30 mouse cellular contexts compared by ENCODE assay signal in the genomic region with DNA sequence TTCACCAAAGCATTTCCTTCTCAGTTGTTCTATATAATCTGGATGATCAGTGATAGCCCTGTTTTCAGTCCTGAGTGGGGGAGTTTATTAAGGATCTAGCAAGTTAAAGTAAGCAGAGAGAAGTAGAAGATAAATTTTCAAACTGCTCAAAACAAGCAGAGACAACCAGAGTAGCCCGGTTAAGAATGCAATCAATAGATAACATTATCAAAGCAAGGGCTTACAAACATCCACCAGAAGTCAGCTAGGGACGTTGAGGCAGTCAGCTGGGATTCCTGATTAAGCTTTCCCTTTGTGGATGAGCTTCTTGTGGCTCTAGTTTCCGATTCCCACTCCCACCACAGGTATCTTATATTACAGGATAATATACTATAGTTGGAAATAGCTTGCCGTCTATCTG.
DNase-seq lines count a peak whose midpoint lies in the region; ATAC-seq and TF ChIP-seq lines count a peak whose summit lies in the region.
"Had no signal": no experiment of that assay in that cellular context is flagged by ENCODE, and none has a peak within 500 bp of the region (broad histone marks: within the 10 kb centered on the region; RNA-seq: fewer than 3 reads in every experiment).

No protein-coding gene starts in this region.

- no peaks in the 10 kb centered on the region for H3K79me2 ChIP-seq in MEL (ENCODE audit: control insufficient read depth, insufficient read depth, low read length, poor library complexity)

- ATAC-seq in liver, embryonic 11.5 days (replicated peaks; ENCODE audit: low FRiP score) = peak; percentile 71
- ATAC-seq in liver, embryonic 14.5 days (ENCODE audit: insufficient read depth) = peak; percentile 70
- no peak for ATAC-seq in liver, postnatal 0 days
- no peak for ATAC-seq in midbrain, embryonic 15.5 days (replicated peaks)
- no peak for ATAC-seq in midbrain, embryonic 14.5 days (ENCODE audit: low FRiP score, low TSS enrichment)
- ATAC-seq: activated CD4-positive, CD25-positive, alpha-beta regulatory T cell, adult 4 months; forebrain, embryonic 15.5 days; hindbrain, postnatal 0 days had no signal

- TF ChIP-seq POLR2A in MEL (IDR thresholded peaks at IDR 0.05; ENCODE audit: control insufficient read depth in 1 of 2, insufficient read depth in 1 of 2, low read depth in 1 of 2, low read length in 2 of 2, poor library complexity in 1 of 2) = no peak

- TF ChIP-seq EP300 in MEL (IDR thresholded peaks at IDR 0.05; ENCODE audit: low read depth in 1 of 2, low read length in 2 of 2) = peak; percentile 22 to 59; a peak in 3 of 4 replicates
- TF ChIP-seq EP300 in liver, embryonic 14.5 days (IDR thresholded peaks at IDR 0.05; ENCODE audit: low read depth) = peak; percentile 90
- peak; percentile 79 for TF ChIP-seq EP300 in liver, postnatal 0 days (IDR thresholded peaks at IDR 0.05; ENCODE audit: low read depth)

- no peak overlapping the region for H3K9ac ChIP-seq in MEL (ENCODE audit: control insufficient read depth, low read depth, low read length, poor library complexity, severe bottlenecking)
- no peak overlapping the region for H3K9ac ChIP-seq in liver, embryonic 11.5 days (ENCODE audit: low read depth, low read length)
- H3K9ac ChIP-seq in liver, embryonic 14.5 days (replicated peaks) = no peak overlapping the region
- no peak overlapping the region for H3K9ac ChIP-seq in liver, postnatal 0 days (replicated peaks)
- no peak overlapping the region for H3K9ac ChIP-seq in midbrain, embryonic 15.5 days
- H3K9ac ChIP-seq in midbrain, embryonic 14.5 days (replicated peaks; ENCODE audit: low read length) = no peak overlapping the region
- H3K9ac ChIP-seq: embryonic facial prominence, embryonic 13.5 days; forebrain, embryonic 12.5 days; forebrain, embryonic 15.5 days; hindbrain, embryonic 14.5 days had no signal

- TF ChIP-seq RAD21 in MEL (IDR thresholded peaks at IDR 0.05; ENCODE audit: low read depth, low read length) = no peak

- DNase-seq in MEL (ENCODE audit: low read depth, low spot score) = no peak
- DNase-seq in liver, embryonic 11.5 days (ENCODE audit: low spot score) = no peak
- DNase-seq in liver, embryonic 14.5 days (ENCODE audit: low read depth in 3 of 3, low spot score in 3 of 3) = no peak
- no peak for DNase-seq in liver, postnatal 0 days
- no peak for DNase-seq in layer of hippocampus, adult 8-10 months (ENCODE audit: low spot score in 2 of 2)
- no peak for DNase-seq in midbrain, embryonic 14.5 days
- no peak for DNase-seq in spleen, postnatal 14 days (ENCODE audit: low spot score in 2 of 2)
- DNase-seq: adrenal gland, adult 8-10 months; adrenal gland, postnatal 25 days; B cell, adult 2 months; cerebellum, adult 11-12 months; cerebellum, adult 8-10 months; cerebellum, postnatal 10 days; cerebellum, postnatal 36 days; embryo, embryonic 11 days; gastrocnemius, postnatal 25 days; heart, adult 2 months; heart, postnatal 36 days had no signal

- no peaks in the 10 kb centered on the region for H3K9me3 ChIP-seq in MEL (replicated peaks; ENCODE audit: insufficient read depth, low read length)
- H3K9me3 ChIP-seq in liver, embryonic 11.5 days (ENCODE audit: control insufficient read depth, low read length) = no peaks in the 10 kb centered on the region
- no peaks in the 10 kb centered on the region for H3K9me3 ChIP-seq in liver, embryonic 14.5 days (ENCODE audit: control insufficient read depth, low read length)
- H3K9me3 ChIP-seq in liver, postnatal 0 days (ENCODE audit: low read length) = no peaks in the 10 kb centered on the region
- no peaks in the 10 kb centered on the region for H3K9me3 ChIP-seq in midbrain, embryonic 15.5 days
- no peaks in the 10 kb centered on the region for H3K9me3 ChIP-seq in midbrain, embryonic 14.5 days (ENCODE audit: control insufficient read depth, low read length)
- H3K9me3 ChIP-seq: embryonic facial prominence, embryonic 10.5 days; embryonic facial prominence, embryonic 13.5 days; forebrain, embryonic 12.5 days; forebrain, embryonic 15.5 days; G1E had no signal

- H3K4me3 ChIP-seq in MEL (ENCODE audit: control insufficient read depth in 1 of 2, insufficient read depth in 1 of 2, low read depth in 2 of 2, low read length in 2 of 2) = no peak overlapping the region
- no peak overlapping the region for H3K4me3 ChIP-seq in liver, embryonic 11.5 days (ENCODE audit: low read depth, low read length)
- no peak overlapping the region for H3K4me3 ChIP-seq in liver, embryonic 14.5 days (ENCODE audit: insufficient read depth in 1 of 2, low read depth in 2 of 2, low read length in 2 of 2)
- no peak overlapping the region for H3K4me3 ChIP-seq in liver, postnatal 0 days (ENCODE audit: low read depth, low read length)
- H3K4me3 ChIP-seq in midbrain, embryonic 15.5 days = no peak overlapping the region
- no peak overlapping the region for H3K4me3 ChIP-seq in midbrain, embryonic 14.5 days (replicated peaks; ENCODE audit: low read depth, low read length)
- H3K4me3 ChIP-seq: embryonic facial prominence, embryonic 10.5 days; embryonic facial prominence, embryonic 13.5 days; erythroblast, embryonic 14.5 days; forebrain, embryonic 12.5 days; forebrain, embryonic 15.5 days; heart, adult 2 months had no signal

- no peaks in the 10 kb centered on the region for H3K27me3 ChIP-seq in MEL (ENCODE audit: control insufficient read depth in 1 of 2, insufficient read depth in 2 of 2, low read length in 2 of 2)
- H3K27me3 ChIP-seq in liver, embryonic 11.5 days (replicated peaks; ENCODE audit: control insufficient read depth, insufficient read depth, low read length) = no peaks in the 10 kb centered on the region
- no peaks in the 10 kb centered on the region for H3K27me3 ChIP-seq in liver, embryonic 14.5 days (ENCODE audit: control insufficient read depth, insufficient read depth, low read length)
- H3K27me3 ChIP-seq in liver, postnatal 0 days (ENCODE audit: insufficient read depth, low read length) = no peaks in the 10 kb centered on the region
- no peaks in the 10 kb centered on the region for H3K27me3 ChIP-seq in midbrain, embryonic 15.5 days (replicated peaks)
- H3K27me3 ChIP-seq in midbrain, embryonic 14.5 days (ENCODE audit: control insufficient read depth, insufficient read depth, low read length) = no peaks in the 10 kb centered on the region
- H3K27me3 ChIP-seq: CH12.LX; embryonic facial prominence, embryonic 13.5 days; forebrain, embryonic 12.5 days; forebrain, embryonic 15.5 days had no signal

- TF ChIP-seq CTCF in MEL (IDR thresholded peaks at IDR 0.05 in 2 of 3, conservative IDR thresholded peaks at IDR 0.05 in 1 of 3; ENCODE audit: control insufficient read depth in 1 of 3, insufficient read depth in 1 of 3, low read depth in 2 of 3, low read length in 3 of 3, poor library complexity in 1 of 3, severe bottlenecking in 1 of 3) = no peak
- TF ChIP-seq CTCF in liver, embryonic 14.5 days (IDR thresholded peaks at IDR 0.05; ENCODE audit: low read depth) = no peak
- no peak for TF ChIP-seq CTCF in liver, postnatal 0 days (IDR thresholded peaks at IDR 0.05; ENCODE audit: low read depth)

- H3K27ac ChIP-seq in MEL (ENCODE audit: control insufficient read depth, low read depth, low read length) = no peak overlapping the region
- no peak overlapping the region for H3K27ac ChIP-seq in liver, embryonic 11.5 days (ENCODE audit: low read depth, low read length)
- no peak overlapping the region for H3K27ac ChIP-seq in liver, embryonic 14.5 days
- no peak overlapping the region for H3K27ac ChIP-seq in liver, postnatal 0 days (ENCODE audit: low read depth)
- H3K27ac ChIP-seq in midbrain, embryonic 15.5 days = no peak overlapping the region
- no peak overlapping the region for H3K27ac ChIP-seq in midbrain, embryonic 14.5 days (replicated peaks; ENCODE audit: low read depth, low read length)
- H3K27ac ChIP-seq: embryonic facial prominence, embryonic 10.5 days; embryonic facial prominence, embryonic 13.5 days; forebrain, embryonic 12.5 days; forebrain, embryonic 15.5 days; heart, adult 2 months; hindbrain, embryonic 14.5 days; hindbrain, postnatal 0 days had no signal

- 37% methylated on average over 4 of the region's 4 CpGs for WGBS in liver, embryonic 11.5 days
- 26% methylated on average over 4 of the region's 4 CpGs for WGBS in liver, embryonic 14.5 days (ENCODE audit: insufficient replicate concordance)
- 54% methylated on average over 4 of the region's 4 CpGs for whole genome bisulfite sequencing in liver, postnatal 0 days (ENCODE audit: insufficient replicate concordance)
- 77% methylated on average over 4 of the region's 4 CpGs for WGBS in midbrain, embryonic 15.5 days
- WGBS in midbrain, embryonic 14.5 days = 86% methylated on average over 4 of the region's 4 CpGs

- H3K36me3 ChIP-seq in MEL (ENCODE audit: control insufficient read depth in 1 of 2, insufficient read depth in 2 of 2, low read length in 2 of 2) = no peaks in the 10 kb centered on the region; a peak in 1 of 4 replicates
- H3K36me3 ChIP-seq in liver, embryonic 11.5 days (ENCODE audit: control insufficient read depth, insufficient read depth, low read length) = no peaks in the 10 kb centered on the region
- no peaks in the 10 kb centered on the region for H3K36me3 ChIP-seq in liver, embryonic 14.5 days (replicated peaks; ENCODE audit: control insufficient read depth, insufficient read depth, low read depth)
- H3K36me3 ChIP-seq in liver, postnatal 0 days (replicated peaks; ENCODE audit: insufficient read depth, low read length) = no peaks in the 10 kb centered on the region
- H3K36me3 ChIP-seq in midbrain, embryonic 15.5 days (replicated peaks) = no peaks in the 10 kb centered on the region
- H3K36me3 ChIP-seq in midbrain, embryonic 14.5 days (ENCODE audit: control insufficient read depth, insufficient read depth, low read length) = no peaks in the 10 kb centered on the region
- H3K36me3 ChIP-seq: embryonic facial prominence, embryonic 10.5 days; embryonic facial prominence, embryonic 13.5 days; forebrain, embryonic 12.5 days; forebrain, embryonic 15.5 days; G1E had no signal

- H3K4me1 ChIP-seq in MEL (ENCODE audit: control insufficient read depth in 1 of 2, insufficient read depth in 2 of 2, low read length in 2 of 2) = 0 out of 4 replicates have a peak, but pooled peaks cover 0 to 4% of the 10 kb centered on the region in 2 experiments
- H3K4me1 ChIP-seq in liver, embryonic 11.5 days (replicated peaks; ENCODE audit: control insufficient read depth, insufficient read depth, low read length) = peaks cover 13% of the 10 kb centered on the region
- H3K4me1 ChIP-seq in liver, embryonic 14.5 days (replicated peaks; ENCODE audit: control insufficient read depth in 2 of 2, insufficient read depth in 2 of 2, low read length in 1 of 2) = peaks cover 24 to 49% of the 10 kb centered on the region in 2 experiments
- peaks cover 1% of the 10 kb centered on the region for H3K4me1 ChIP-seq in liver, postnatal 0 days (ENCODE audit: insufficient read depth)
- peaks cover 2% of the 10 kb centered on the region for H3K4me1 ChIP-seq in midbrain, embryonic 15.5 days
- H3K4me1 ChIP-seq in midbrain, embryonic 14.5 days (ENCODE audit: control insufficient read depth, insufficient read depth, low read length) = peaks cover 5% of the 10 kb centered on the region; the same call in 1 of the 2 replicates

- no peak overlapping the region for H3K4me2 ChIP-seq in liver, embryonic 11.5 days
- H3K4me2 ChIP-seq in liver, embryonic 14.5 days (ENCODE audit: low read depth) = peak overlapping the region; percentile 19
- no peak overlapping the region for H3K4me2 ChIP-seq in liver, postnatal 0 days (ENCODE audit: low read depth, low read length)
- H3K4me2 ChIP-seq in midbrain, embryonic 15.5 days = no peak overlapping the region
- no peak overlapping the region for H3K4me2 ChIP-seq in midbrain, embryonic 14.5 days (ENCODE audit: low read length)
- H3K4me2 ChIP-seq: embryonic facial prominence, embryonic 13.5 days; forebrain, embryonic 12.5 days; forebrain, embryonic 15.5 days; heart, embryonic 11.5 days; hindbrain, embryonic 14.5 days had no signal

Comparison
In these comparisons a context has a peak if more than half of its experiments do, and no peak if none do; other contexts are left out.
1. ATAC-seq: peak in liver, embryonic 11.5 days (single experiment) and liver, embryonic 14.5 days (single experiment); none in liver, postnatal 0 days (single experiment), midbrain, embryonic 15.5 days (single experiment) and midbrain, embryonic 14.5 days (single experiment).